Mouse (Mus musculus): ENCODE data around the gene Tcte3.
"Not testable (repeated sequence)": the region's sequence is repeated elsewhere in the genome, so short reads cannot be mapped to it uniquely, and the experiment has no call there.

- TF ChIP-seq POLR2A (IDR thresholded peaks at IDR 0.05; ENCODE audit: borderline replicate concordance, extremely low read depth, low read depth, low read length); CTCF (IDR thresholded peaks at IDR 0.05; ENCODE audit: insufficient read depth, low read length): not testable (repeated sequence)
Observed at GRCm38 (mm10) chr17:14977718-14978361, 63.4 kb downstream of the Tcte3 start.
